Mouse (Mus musculus): ENCODE measurements around the gene Hist1h2bh.
"Not testable (repeated sequence)": the region's sequence is repeated elsewhere in the genome, so short reads cannot be mapped to it uniquely, and the experiment has no call there.

Hist1h2bh gene

DNA sequence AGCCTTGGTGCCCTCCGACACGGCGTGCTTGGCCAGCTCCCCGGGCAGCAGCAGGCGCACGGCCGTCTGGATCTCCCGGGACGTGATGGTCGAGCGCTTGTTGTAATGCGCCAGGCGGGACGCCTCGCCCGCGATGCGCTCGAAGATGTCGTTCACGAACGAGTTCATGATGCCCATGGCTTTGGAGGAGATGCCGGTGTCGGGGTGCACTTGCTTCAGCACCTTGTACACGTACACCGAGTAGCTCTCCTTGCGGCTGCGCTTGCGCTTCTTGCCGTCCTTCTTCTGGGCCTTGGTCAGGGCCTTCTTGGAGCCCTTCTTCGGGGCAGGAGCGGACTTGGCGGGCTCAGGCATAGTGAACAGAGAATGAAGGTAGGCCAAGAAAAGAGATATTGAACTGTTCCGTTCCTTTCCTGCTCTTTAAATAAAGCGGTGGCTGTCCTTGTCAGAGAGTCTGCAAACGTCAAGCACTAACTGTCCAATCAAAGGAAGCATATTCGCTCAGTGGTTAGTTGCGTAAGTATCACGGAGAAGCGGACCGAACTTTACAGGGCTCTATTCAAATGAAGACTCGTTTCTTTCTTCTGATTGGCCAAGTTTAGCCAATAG is at the start of gene Hist1h2bh:
TSS of gene Hist1h2bh (minus strand) at position 394 of the 609 bp plus-strand sequence.
- peak; percentile 62 to 67 for DNase-seq (ENCODE audit: low spot score in 2 of 2)

DNA sequence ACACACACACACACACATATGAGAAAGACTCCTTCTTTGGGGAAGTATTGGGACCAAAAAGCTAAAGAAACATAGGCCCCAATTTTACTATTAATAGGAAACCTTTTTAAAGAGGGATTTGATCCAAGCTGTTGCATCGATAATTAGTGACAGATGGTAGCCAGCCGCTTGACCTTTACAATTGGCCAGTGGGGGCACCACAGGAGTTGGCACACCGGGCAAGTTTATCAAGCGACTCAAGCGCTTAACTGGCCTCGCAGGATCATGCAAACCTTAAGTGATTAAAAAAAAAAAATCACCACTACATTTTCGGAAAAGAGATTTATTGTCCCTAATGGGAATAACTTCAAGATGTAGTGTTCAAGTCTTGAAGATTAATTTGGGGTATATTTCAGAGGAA is 49.4 kb upstream of the Hist1h2bh start:
- no peak for DNase-seq (ENCODE audit: low spot score in 2 of 2)

DNA sequence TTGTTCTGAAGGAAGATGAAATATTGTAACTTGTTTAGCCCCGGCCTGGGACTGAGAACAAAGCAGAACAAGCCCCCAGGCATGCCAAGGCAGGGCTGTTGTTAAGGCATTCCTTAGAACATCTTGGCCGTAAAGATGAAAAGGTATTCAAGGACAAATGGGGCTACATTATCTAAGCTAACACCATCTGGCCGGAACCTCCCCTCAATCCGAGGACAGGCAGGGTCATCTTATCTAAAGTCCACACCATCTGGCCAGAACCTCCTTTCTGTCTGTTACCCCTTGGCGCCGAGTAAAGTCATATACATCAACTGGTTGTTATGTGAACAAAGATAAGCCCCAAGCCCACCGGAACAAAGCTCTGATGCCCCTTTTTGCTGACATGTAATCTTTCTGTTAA is 48.7 kb upstream of the Hist1h2bh start:
- not testable (repeated sequence) for DNase-seq (ENCODE audit: low spot score in 2 of 2)

DNA sequence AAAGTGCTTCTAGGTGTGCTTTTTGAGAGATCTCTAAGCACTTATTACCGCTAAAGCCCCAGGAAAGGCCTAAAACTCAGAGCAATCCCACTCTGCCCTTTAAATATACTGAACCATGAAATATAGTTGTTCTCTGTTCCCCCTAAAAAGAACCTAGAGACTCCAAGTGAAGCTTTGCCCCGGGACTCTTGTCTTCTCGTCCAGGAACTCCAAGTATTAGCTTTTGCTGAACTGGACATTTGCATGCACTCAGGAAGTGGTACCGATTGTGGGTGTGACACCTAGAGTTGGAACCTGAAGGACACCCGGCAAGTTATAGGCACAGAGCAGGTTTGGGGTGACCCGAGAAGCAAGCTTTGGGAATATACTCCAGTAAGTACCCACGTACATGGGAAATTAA is 48.0 kb upstream of the Hist1h2bh start:
- DNase-seq (ENCODE audit: low spot score in 2 of 2), result no peak

DNA sequence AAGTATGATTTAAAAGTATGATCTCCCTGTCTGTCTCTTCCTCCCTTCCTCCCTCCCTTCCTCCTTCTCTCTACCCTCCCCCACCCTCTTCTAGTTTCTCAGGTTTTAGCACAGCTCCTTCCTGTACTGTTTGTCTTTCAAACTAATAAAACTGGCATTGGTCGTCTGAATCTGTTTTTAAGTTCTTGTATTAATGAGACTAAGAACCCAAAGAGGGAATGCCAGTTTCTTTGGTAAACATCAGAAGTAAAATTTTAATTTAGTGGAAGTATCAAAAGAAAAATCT is 43.7 kb upstream of the Hist1h2bh start:
- no peak for DNase-seq (ENCODE audit: low spot score in 2 of 2)

DNA sequence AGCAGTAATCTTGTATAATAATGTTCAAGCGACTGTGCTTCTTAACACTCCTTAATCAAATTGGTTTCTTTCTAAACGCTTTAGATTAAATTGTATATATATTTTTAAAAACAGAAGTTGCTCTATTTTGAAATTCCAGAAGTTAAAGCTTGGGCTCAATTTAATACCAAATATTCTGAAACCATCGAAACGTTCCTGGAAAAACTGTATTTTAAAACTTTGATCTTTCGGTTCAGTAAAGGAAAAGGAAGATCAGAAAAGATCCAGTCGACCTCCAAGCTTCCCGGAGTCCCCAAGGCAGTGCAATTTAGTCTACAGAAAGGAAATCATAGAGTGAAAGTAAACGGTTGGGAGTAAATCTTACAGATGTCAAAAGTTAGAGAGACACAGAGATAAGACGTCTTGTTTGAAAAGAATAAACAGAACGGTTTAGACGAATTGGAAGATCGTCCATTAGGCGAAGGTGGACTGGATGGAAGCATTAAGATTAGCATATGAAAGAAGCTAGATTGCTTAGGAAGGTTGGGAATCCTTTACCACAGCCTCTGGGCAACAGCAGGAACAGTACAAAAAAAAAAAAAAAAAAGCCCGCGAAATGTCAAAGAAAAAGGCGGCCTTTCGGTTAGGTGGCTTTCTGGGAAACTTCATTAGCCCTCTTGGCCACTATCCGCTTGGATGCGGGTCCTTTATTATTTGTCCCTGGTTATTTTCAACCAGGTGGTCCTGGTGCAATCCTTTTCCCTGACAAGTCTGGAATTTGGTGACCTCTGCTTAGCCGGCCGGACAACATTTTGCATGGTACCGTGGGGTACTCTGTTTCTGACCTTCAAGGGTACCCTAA is 43.1 kb upstream of the Hist1h2bh start:
- DNase-seq (ENCODE audit: low spot score in 2 of 2), result no peak

DNA sequence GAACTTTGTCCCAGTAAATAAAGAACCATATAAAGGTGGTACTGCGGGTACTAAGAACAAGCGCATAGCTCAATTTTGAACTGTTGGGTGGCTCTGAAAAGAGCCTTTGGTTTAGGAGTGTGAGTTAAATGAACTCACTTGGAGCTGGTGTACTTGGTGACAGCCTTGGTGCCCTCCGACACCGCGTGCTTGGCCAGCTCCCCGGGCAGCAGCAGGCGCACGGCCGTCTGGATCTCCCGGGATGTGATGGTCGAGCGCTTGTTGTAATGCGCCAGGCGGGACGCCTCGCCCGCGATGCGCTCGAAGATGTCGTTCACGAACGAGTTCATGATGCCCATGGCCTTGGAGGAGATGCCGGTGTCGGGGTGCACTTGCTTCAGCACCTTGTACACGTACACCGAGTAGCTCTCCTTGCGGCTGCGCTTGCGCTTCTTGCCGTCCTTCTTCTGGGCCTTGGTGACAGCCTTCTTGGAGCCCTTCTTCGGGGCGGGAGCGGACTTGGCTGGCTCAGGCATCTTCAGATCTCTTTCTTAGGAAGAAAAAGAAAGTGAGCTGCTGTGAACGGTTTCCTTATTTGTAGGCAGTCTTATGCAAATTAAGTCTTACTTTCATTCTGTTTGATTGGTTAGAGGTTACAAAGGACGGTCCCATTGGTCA is 42.4 kb upstream of the Hist1h2bh start:
- DNase-seq (ENCODE audit: low spot score in 2 of 2), result peak; percentile 66 to 67

DNA sequence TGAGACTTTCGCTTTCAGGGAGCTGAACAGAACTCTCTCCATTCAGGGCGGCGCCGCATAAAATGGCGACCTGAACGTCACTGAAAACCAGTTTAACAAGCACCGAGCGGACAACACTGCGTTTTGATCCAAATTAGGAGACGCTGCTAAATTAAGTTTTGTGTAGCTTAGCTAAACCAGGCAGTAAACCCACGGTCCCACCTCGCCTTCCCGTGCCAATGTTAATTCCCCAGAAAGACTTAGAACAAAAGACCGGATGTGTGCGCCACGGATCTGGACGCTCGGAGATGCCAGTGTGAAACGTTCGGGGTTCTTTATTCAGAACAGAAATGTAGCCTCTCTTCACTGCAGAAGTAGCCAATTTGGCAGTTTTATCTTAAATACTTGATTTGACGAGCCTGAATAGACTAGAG is 41.8 kb upstream of the Hist1h2bh start:
- peak; percentile 61 to 75 for DNase-seq (ENCODE audit: low spot score in 2 of 2)

DNA sequence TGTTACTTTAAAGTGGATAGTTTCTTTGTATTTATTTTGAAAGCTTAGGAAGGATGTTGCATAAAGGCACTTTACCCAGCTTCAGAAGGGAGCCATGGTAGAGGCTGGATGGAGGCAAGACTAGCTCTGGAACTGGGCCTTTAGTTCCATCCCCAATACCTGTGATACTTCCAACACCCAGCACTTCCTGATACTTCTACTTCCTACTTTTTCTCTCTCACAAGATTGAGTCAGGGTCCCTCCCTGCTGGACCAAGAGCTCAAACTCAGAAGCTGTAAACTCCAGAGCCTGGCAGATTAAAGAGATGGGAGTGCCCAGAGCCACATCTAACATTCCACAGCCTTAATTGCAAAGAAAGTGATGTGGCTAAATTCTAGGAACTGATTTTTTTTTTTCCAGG is 41.1 kb upstream of the Hist1h2bh start:
- no peak for DNase-seq (ENCODE audit: low spot score in 2 of 2)

DNA sequence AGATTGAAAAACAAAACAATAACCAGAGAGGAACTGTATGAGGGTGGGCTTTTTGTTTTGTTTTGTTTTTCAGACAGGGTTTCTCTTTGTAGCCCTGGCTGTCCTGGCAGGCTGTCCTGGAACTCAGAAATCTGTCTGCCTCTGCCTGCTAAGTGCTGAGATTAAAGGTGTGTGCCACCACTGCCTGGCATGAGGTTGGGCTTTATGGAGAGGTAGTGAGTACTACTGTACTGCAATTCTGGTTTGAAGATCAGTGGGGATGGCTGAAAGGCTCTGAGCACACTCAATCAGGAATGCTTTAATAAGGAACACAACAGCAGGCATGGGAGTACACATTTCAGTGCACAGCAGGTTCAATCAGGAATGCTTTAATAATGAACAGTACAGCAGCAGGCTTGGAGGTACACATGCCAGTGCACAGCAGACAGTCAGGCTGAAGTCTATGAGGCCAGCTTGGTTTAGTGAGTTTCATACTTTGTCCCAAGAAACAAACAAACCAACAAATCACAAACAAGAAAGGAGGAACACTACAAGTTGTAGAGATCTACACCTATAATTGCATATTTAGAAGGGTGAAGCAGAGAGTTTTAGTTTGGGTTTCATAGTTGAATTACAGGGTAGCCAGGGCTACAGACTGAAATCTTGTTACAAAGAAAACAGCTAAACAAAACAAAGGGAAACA is 40.3 kb upstream of the Hist1h2bh start:
- no peak for DNase-seq (ENCODE audit: low spot score in 2 of 2)

DNA sequence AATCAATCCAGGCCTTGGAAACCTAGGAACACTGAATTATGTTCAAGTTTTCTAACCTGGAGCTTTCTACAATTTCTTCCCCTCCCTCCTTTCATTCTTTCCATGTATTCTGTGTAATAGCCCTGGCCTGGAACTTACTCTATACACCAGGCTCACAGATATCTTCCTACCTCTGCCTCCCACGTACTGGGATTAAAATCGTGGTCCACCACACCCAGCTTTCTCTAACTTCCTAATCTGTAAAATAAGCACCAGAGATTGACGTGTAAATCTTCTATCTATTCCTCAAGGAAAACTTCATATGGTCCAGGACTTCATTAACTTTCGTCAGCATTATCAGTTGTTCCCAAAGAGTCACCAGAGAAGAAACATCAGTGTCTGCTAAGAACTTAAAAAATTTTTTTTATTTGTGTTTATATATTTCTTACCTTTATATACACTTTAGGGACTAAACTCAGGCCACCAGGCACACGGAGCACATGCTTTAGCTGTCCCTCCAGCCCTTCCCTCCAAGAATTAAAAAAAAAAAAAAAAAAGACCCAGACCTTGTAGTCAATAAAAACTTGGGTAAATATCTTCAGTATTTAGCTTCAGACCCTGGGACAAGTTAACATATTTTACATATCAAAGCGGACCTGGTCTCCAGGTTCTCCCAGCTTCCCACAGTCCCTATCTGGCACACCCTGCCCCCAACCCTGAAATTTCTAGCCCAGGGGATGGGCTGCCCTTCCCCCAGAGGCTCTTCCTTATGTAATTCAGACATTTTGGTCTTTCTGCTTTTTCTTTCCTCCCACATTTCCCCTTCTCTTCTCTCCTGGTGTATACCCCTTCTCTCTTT is 39.2 kb upstream of the Hist1h2bh start:
- no peak for DNase-seq (ENCODE audit: low spot score in 2 of 2)

DNA sequence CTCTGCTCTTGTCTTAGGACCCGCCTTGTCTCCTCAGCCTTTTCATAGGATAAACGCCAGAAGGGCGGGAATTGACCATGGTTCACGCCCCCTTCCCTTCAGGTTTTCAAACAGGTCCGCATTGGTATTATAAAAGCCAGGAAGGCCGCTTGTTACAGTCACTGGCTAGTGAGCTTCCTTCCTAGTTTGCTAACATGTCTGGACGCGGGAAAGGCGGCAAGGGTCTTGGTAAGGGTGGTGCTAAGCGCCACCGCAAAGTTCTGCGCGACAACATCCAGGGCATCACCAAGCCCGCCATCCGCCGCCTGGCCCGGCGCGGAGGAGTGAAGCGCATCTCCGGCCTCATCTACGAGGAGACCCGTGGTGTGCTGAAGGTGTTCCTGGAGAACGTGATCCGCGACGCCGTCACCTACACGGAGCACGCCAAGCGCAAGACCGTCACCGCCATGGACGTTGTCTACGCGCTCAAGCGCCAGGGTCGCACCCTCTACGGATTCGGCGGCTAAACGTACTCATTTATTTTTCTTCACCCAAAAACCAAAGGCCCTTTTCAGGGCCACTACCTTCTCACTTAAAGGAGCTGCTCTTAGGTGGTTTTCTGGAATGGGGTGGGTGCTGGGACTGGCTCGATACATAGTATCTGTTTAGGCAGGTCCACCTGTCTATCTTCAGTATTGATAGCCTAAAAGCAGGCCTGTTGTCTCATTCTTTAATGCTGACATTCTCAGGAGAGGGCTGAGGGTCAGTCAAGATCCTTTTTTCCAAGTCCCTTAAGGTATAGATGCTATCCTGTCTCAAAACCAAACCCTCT is 38.4 kb upstream of the Hist1h2bh start, which contains the start of gene Hist1h4d:
TSS of gene Hist1h4d (plus strand) at position 191 of the 811 bp plus-strand sequence.
- DNase-seq (ENCODE audit: low spot score in 2 of 2), result peak; percentile 89 to 96

DNA sequence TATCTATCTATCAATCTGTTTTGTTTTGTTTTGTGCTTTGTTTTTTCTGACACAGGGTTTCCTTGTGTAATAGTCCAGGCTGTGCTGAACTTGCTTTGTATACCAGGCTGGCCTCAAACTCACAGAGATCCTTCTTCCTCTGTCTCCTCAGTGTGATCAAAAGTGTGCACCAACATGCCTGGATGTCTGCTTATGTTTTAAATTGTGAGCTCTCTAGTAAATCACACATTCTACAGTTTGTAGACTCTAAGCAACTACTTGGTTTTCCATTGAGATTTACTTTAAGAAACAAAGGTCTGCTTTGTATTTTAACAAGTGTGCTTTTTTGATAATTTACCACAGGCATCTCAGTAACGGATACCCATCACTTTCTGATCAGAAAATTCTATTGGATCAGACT is 34.6 kb upstream of the Hist1h2bh start:
- no peak for DNase-seq (ENCODE audit: low spot score in 2 of 2)

DNA sequence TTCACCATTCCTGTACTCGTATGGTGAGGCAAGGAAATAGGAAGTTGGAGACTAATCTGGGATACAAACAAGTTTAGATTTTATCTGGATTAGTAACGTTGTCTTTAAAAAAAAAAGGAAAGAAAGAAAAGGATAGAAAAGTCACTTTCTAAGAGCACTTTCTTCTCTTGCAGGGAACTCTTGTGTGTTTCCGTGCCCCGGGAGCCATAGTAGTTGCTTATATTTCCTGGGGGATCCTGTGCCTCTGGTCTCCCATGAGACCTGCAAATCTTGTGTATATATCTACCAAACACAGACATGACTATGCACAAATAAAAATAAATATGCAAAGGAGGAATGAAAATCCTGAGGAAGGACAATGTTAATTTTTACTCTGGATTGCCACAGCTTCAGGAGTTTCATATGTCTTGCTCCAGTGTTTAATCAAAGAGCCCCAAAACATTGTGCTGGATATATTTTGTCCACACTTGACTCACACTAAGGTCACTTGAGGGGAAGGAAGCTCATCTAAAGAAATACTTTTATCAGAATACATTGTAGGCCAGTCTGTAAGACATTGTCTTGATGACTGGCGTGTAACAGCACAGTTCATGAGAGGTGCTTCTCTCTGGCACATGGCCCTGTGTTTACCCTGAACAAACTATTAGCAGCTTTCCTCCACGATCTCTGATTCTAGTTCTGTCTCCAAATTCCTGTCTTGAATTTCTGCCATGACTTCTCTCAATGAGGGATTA is 33.9 kb upstream of the Hist1h2bh start:
- DNase-seq (ENCODE audit: low spot score in 2 of 2), result no peak

DNA sequence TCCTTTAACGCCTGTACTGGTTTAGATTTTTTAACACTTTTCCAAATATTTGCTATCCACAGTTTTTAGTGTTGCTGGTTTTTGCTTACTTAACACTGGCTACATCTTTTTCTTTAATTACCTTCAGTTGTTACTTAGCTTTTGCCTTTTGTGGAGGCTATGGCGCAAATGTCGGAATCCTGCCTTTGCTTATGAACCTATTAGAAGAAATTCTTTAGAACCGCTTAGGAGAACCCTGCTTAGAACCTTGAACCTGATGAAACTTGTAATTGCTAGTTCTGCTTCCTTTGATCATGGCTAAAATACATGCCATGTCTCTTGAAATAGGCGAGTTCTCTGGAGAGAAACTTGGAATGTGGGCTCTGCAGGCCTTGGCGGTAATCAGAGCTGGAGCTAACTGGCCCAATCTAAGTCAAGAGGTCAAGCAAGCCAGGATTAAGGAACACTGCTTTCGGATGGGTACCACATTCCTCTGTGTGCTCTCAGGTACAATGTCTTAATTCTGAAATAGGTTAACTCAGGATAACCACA is 33.2 kb upstream of the Hist1h2bh start:
- no peak for DNase-seq (ENCODE audit: low spot score in 2 of 2)

DNA sequence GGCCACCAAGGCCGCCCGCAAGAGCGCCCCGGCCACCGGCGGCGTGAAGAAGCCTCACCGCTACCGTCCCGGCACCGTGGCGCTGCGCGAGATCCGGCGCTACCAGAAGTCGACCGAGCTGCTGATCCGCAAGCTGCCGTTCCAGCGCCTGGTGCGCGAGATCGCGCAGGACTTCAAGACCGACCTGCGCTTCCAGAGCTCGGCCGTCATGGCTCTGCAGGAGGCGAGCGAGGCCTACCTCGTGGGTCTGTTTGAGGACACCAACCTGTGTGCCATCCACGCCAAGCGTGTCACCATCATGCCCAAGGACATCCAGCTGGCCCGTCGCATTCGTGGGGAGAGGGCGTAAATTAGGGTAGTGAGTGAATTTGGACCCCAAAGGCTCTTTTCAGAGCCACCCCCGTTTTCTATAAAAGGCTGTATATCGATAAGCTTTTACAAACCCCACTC is 32.7 kb upstream of the Hist1h2bh start:
- DNase-seq (ENCODE audit: low spot score in 2 of 2), result not testable (repeated sequence)

DNA sequence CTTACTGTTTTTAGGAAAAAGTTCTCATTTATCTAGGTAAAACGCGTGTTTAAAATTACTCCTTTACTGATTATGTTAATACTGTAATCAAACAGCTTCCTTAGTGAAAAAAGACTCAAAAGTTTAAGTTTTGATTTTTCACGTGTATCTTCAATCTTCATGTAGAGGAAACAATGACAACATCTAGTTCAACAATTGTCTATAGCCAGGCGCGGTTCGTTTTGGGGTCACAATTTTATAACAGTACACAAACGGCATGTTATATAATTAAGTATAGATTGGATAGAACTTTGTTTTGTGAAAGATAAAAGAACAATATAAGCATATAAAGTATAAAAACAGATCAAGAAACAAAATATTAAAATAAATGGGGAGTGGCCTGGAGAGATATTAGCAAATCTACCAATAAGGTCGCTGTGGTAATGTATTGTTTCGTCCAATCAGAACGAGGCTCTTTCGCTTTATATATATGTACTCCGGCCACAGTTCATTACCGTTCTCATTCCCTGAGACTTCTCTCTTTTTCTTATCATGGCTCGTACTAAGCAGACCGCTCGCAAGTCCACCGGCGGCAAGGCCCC is 32.2 kb upstream of the Hist1h2bh start, which contains the start of gene Hist1h3d:
TSS of gene Hist1h3d (plus strand) at position 493 of the 581 bp plus-strand sequence.
- peak in 1 of 2 experiments; percentile 58 for DNase-seq (ENCODE audit: low spot score in 2 of 2)

DNA sequence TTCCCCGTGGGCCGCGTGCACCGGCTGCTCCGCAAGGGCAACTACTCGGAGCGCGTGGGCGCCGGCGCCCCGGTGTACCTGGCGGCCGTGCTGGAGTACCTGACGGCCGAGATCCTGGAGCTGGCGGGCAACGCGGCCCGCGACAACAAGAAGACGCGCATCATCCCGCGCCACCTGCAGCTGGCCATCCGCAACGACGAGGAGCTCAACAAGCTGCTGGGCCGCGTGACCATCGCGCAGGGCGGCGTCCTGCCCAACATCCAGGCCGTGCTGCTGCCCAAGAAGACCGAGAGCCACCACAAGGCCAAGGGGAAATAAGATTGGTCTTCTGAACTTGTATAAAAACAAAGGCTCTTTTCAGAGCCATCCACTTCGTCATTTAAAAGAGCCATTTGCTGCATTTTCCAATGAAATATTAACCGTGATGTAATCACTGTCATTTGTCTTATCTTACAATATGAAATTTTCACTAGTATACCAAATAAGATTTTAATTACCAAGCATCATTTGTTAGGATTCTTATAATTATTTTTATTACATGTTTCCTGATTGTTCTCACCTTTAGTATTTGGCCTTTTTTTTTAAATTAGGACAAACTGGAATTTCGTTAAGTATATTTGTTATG is 31.5 kb upstream of the Hist1h2bh start:
- not testable (repeated sequence) for DNase-seq (ENCODE audit: low spot score in 2 of 2)

Data from spleen, postnatal 14 days (tissue).